Mouse (Mus musculus) thymus, adult 2 months (tissue): Measurements from ENCODE around the gene Ssh2. TPM values are rescaled to one million over a fixed set of nuclear protein-coding genes. Genes with fewer than 3 reads are reported as not detected.

ENCODE experiments used
- DNase-seq: peaks from one replicate; pipeline ENCODE4 v3.0.0; 2021
- H3K27ac ChIP-seq: fragments of 200-500 bp; 2 replicates; pipeline ENCODE4 v1.5.1; 2012; ENCODE audit warnings: low read length, control low read depth; ENCODE audit not compliant: control insufficient read depth, insufficient read depth
- H3K27me3 ChIP-seq: fragments of 200-500 bp; 2 replicates; pipeline ENCODE4 v1.6.1; 2012; ENCODE audit warnings: mild to moderate bottlenecking, low read length, moderate library complexity, mixed read lengths; ENCODE audit not compliant: control insufficient read depth, insufficient read depth
- H3K36me3 ChIP-seq: fragments of 200-500 bp; 2 replicates; pipeline ENCODE4 v1.6.1; 2012; ENCODE audit warnings: mild to moderate bottlenecking, low read length, moderate library complexity; ENCODE audit not compliant: control insufficient read depth, insufficient read depth
- H3K4me1 ChIP-seq: fragments of 200-500 bp; replicated peaks from 2 replicates; pipeline ENCODE4 v1.6.1; 2012; ENCODE audit warnings: low read length; ENCODE audit not compliant: control insufficient read depth, insufficient read depth
- H3K4me3 ChIP-seq: fragments of 200-500 bp; 2 replicates; pipeline ENCODE4 v1.5.1; 2012; ENCODE audit warnings: mild to moderate bottlenecking, low read length, control low read depth, moderate library complexity; ENCODE audit not compliant: control insufficient read depth, insufficient read depth
- CTCF ChIP-seq: fragments of 200-500 bp; IDR thresholded peaks from 2 replicates; pipeline ENCODE4 v1.5.1; 2012; ENCODE audit warnings: mild to moderate bottlenecking, control low read depth, low read length, moderate library complexity, borderline replicate concordance; ENCODE audit not compliant: control insufficient read depth, poor library complexity, insufficient read depth; ENCODE audit errors: extremely low read depth
- POLR2A ChIP-seq: fragments of 200-500 bp; IDR thresholded peaks from 2 replicates; pipeline ENCODE4 v1.6.1; 2012; ENCODE audit warnings: mild to moderate bottlenecking, low read length, control low read depth, moderate library complexity; ENCODE audit not compliant: control insufficient read depth, poor library complexity, insufficient read depth; ENCODE audit errors: extremely low read depth
- WGBS: fragments of 180-500 bp; shearing (Covaris S2); methylation state at CpG from one replicate; pipeline ENCODE4 v1.1.7; 2018; 5-methylcytosine and 5-hydroxymethylcytosine counted together
- polyA plus RNA-seq: library from polyadenylated mRNA; depleted of rRNA; stranded (reverse); fragments of >200 nt; gene quantifications from 2 replicates; pipeline ENCODE4 v1.2.3, GENCODE M21; 2012

The Ssh2 gene
- polyA plus RNA-seq, 1 experiment: 28.6 TPM

- no peak for DNase-seq
- Histone ChIP-seq H3K36me3 (no peaks in the 10 kb centered on the region), H3K4me1 (no peaks in the 10 kb centered on the region), H3K4me3 (no peak overlapping the region), H3K27me3 (no peaks in the 10 kb centered on the region), H3K27ac (no peak overlapping the region)
- TF ChIP-seq POLR2A: no peak
- WGBS: 76% methylated on average over 3 of the region's 3 CpGs
These were observed 139.0 kb downstream of the Ssh2 start for GRCm38 (mm10) chr11:77355055-77355454.

DNA sequence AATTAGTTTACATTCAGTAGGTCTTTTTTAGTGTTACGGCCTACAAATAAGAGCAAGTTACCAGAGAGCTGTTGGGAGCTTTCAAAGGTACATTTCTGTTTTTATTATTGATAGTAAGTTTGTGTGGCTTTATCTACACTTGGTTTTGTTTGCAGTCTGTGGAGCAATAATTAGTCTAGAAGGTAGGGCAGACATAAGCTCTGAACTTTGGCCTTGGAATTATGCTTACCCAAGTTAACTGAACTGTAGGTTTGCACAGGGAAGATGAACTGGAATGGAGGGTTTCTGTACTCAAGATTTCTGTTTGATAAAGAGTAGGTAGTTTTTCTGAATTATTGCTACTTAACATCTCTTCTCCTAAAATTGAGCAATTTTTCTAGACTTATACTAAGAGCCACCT lies 141.8 kb downstream of the Ssh2 start:
- Histone ChIP-seq H3K4me1 (0 out of 2 replicates have a peak, but pooled peaks cover 3% of the 10 kb centered on the region), H3K4me3 (no peak overlapping the region), H3K36me3 (no peaks in the 10 kb centered on the region), H3K27me3 (no peaks in the 10 kb centered on the region), H3K27ac (no peak overlapping the region)
- no peak for DNase-seq
- WGBS: 94% methylated on average over 1 of the region's 1 CpGs
- TF ChIP-seq CTCF (no peak), POLR2A (no peak)

- Histone ChIP-seq H3K27me3 (no peaks in the 10 kb centered on the region), H3K27ac (no peak overlapping the region), H3K4me3 (no peak overlapping the region), H3K36me3 (no peaks in the 10 kb centered on the region), H3K4me1 (0 out of 2 replicates have a peak, but pooled peaks cover 3% of the 10 kb centered on the region)
- WGBS: 85% methylated on average over 2 of the region's 2 CpGs
- DNase-seq: no peak
- TF ChIP-seq CTCF: no peak
- no peak for TF ChIP-seq POLR2A
These were observed 147.4 kb downstream of the Ssh2 start for GRCm38 (mm10) chr11:77363476-77363875.

GRCm38 (mm10) chr11:77364376-77364775 lies 148.3 kb downstream of the Ssh2 start:
- no peak for TF ChIP-seq POLR2A
- TF ChIP-seq CTCF: no peak

DNA sequence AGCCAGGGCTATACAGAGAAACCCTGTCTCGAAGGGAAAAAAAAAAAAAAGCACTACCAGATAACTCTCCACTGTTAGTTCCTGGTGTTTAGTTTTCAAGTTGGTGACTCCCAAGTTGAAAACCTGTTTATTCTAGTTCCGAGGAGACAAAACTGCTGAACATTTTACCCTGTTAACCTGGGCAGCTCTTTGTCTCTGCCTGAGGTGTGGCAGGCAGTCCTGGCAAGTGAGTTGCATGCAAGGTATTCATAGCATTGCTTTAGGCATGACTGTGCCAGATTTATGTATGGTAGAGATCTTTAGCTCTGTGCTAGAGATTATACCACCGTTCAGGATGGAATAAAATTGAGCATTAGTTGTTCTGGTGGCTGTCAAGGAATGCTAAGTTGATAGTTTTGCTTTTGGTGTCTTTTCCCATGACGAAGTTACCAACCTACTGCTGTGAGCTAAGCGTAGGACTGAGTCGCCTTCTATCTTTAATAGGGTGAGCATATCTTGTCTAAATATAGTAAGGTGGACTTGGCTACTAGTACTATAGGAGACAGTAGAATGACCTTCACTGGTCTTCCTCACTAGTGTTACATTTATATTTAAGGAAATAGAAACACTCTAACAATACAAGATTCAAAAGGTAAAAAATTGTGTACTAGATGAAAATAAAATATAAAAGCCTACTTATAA lies 149.8 kb downstream of the Ssh2 start:
- Histone ChIP-seq H3K27me3 (no peaks in the 10 kb centered on the region), H3K4me3 (no peak overlapping the region), H3K4me1 (peaks cover 5% of the 10 kb centered on the region), H3K36me3 (no peaks in the 10 kb centered on the region), H3K27ac (no peak overlapping the region)
- TF ChIP-seq CTCF (no peak), POLR2A (no peak)
- no peak for DNase-seq
- WGBS: 92% methylated on average over 6 of the region's 6 CpGs

More at GRCm38 (mm10) chr11:77364376-77364775, 148.3 kb downstream of the Ssh2 start:
- Histone ChIP-seq H3K36me3 (no peaks in the 10 kb centered on the region), H3K27me3 (no peaks in the 10 kb centered on the region), H3K27ac (no peak overlapping the region), H3K4me1 (0 out of 2 replicates have a peak, but pooled peaks cover 3% of the 10 kb centered on the region), H3K4me3 (no peak overlapping the region)
- WGBS: 75% methylated on average over 1 of the region's 1 CpGs
- no peak for DNase-seq

DNA sequence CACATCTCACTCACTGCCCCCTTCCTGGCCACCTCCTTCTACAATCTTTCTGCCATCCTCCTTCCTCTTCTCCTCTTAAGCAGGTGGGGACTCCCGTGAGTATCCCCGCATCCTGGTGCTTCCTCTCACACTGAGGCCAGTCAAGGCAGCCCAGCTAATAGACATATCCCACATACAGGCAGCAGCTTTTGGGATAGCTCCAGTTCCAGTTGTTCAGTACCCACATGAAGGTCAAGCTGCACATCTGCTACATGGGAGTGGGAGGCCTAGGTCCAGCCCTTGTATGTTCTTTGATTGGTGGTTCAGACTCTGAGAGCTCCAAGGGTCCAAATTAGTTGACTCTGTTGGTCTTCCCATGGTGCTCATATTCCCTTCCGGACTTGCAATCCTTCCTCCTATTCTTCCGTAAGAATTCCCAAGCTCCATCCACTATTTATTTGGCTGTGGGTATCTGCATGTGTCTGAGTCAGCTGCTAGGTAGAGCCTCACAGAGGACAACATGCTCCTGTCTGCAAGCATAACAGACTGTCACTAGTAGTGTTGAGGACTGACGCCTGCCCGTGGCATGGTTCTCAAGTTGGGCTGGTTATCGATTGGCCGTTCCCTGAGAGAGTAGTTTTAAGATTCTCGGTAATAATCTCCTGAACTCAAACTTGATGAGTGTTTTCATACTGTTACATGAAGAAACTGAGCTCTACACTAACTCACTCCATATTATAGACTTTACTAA lies 151.6 kb downstream of the Ssh2 start:
- 96% methylated on average over 9 of the region's 9 CpGs for WGBS
- H3K27ac ChIP-seq: no peak overlapping the region
- TF ChIP-seq POLR2A (no peak), CTCF (no peak)

DNA sequence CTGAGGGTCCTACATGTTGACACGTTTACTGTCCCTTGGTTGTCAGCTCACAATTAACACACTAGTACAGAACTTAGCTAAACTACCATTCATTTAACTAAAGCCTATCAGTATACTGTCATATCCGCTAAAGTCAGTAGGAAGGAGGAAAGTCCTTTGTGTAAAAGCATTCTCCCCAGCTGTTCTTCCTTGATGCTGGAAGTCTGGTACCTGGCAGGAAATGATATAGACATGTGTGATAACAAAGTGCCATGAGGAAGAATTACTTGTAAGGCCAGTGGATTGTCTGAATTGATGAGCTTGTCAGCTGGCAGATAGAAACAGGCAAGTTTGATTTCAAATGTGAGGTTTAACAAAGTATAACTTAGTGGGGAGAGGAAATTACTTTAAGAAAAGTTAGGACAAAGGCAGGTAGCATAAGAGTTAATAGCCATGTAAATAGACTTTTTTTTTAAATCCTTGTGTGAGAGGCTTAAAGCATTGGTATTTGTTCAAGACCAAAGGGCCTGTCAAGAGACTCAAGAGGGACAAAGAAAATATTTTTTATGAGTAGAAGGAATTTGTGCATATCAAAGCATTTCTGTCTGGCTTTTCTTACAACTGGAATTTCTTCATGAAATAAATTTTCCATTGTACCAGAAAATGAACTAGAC lies 153.2 kb downstream of the Ssh2 start:
- no peak for DNase-seq
- 92% methylated on average over 2 of the region's 2 CpGs for WGBS
- no peak overlapping the region for H3K27ac ChIP-seq
- H3K27me3 ChIP-seq: no peaks in the 10 kb centered on the region
- no peak overlapping the region for H3K4me3 ChIP-seq
- peaks cover 8% of the 10 kb centered on the region for H3K4me1 ChIP-seq
- no peaks in the 10 kb centered on the region for H3K36me3 ChIP-seq
- TF ChIP-seq POLR2A (no peak), CTCF (no peak)

More for the DNA sequence above, 151.6 kb downstream of the Ssh2 start:
- Histone ChIP-seq H3K4me1 (peaks cover 7% of the 10 kb centered on the region), H3K36me3 (no peaks in the 10 kb centered on the region), H3K27me3 (no peaks in the 10 kb centered on the region), H3K4me3 (no peak overlapping the region)
- no peak for DNase-seq
